Mouse (Mus musculus) liver, embryonic 14.5 days (tissue): Measurements from ENCODE around the gene Ksr2.

ENCODE experiments used
- CTCF ChIP-seq: IDR thresholded peaks from 2 replicates; pipeline ENCODE4 v1.5.1; 2016; ENCODE audit warnings: antibody characterized with exemption, low read depth, control low read depth
- EP300 ChIP-seq: IDR thresholded peaks from 2 replicates; pipeline ENCODE4 v1.6.1; 2016; ENCODE audit warnings: antibody characterized with exemption, low read depth

DNA sequence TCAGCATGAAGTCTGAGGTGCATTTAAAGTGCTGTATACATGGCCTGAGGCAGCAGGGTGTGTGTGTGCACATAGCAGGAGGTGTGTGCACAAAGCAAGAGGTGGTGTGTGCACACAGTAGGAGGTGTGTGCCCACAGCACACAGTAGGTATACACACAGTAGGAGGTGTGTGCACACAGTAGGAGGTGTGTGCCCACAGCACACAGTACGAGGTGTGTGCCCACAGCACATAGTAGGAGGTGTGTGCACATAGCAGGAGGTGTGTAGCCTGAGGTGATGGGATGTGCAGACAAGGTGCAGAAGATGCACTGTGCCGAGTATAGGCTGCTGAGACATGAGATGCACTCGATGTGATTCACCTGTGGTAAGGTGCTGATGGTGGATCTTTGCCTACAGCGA lies 140.7 kb downstream of the Ksr2 start:
- TF ChIP-seq CTCF, result no peak
- no peak for TF ChIP-seq EP300
